Mouse (Mus musculus) C2C12 (cell line): ENCODE data around the gene Prkcq. TPM values are rescaled to one million over a fixed set of nuclear protein-coding genes. Genes with fewer than 3 reads are reported as not detected.

Experiments
- H3K27me3 ChIP-seq: one replicate; pipeline ENCODE4 v1.6.1; 2011; ENCODE audit not compliant: control insufficient read depth, insufficient read depth, insufficient read length
- H3K36me3 ChIP-seq: one replicate; pipeline ENCODE4 v1.6.1; 2011; ENCODE audit not compliant: control insufficient read depth, insufficient read depth
- H3K4me3 ChIP-seq: one replicate; pipeline ENCODE4 v1.5.1; 2011; ENCODE audit warnings: mild to moderate bottlenecking, control low read depth; ENCODE audit not compliant: poor library complexity, insufficient read depth, severe bottlenecking
- H3K79me2 ChIP-seq: one replicate; pipeline ENCODE4 v1.6.1; 2011; ENCODE audit not compliant: control insufficient read depth, insufficient read depth
- H3K79me3 ChIP-seq: one replicate; pipeline ENCODE4 v1.6.1; 2011; ENCODE audit warnings: low read depth, control low read depth
- H3ac ChIP-seq: one replicate; pipeline ENCODE3; 2011; ENCODE audit warnings: low read depth; ENCODE audit not compliant: control insufficient read depth, insufficient read length
- CEBPB ChIP-seq: IDR thresholded peaks from one replicate; pipeline ENCODE4 v1.6.1; 2011; ENCODE audit warnings: low read depth, mild to moderate bottlenecking, control low read depth, moderate library complexity
- CTCF ChIP-seq: IDR thresholded peaks from one replicate; pipeline ENCODE4 v1.5.1; 2011; ENCODE audit not compliant: control insufficient read depth, insufficient read depth, insufficient read length
- FOSL1 ChIP-seq: IDR thresholded peaks from one replicate; pipeline ENCODE4 v1.8.0; 2011; ENCODE audit warnings: mild to moderate bottlenecking, low read length; ENCODE audit not compliant: poor library complexity, insufficient read depth, severe bottlenecking
- MAX ChIP-seq: IDR thresholded peaks from one replicate; pipeline ENCODE4 v1.6.1; 2011; ENCODE audit warnings: mild to moderate bottlenecking, control low read depth
- MYOD1 ChIP-seq: IDR thresholded peaks from one replicate; pipeline ENCODE4 v1.6.1; 2011; ENCODE audit warnings: low read depth; ENCODE audit not compliant: control insufficient read depth, insufficient read length
- MYOG ChIP-seq: IDR thresholded peaks from one replicate; pipeline ENCODE4 v1.6.1; 2011; ENCODE audit not compliant: control insufficient read depth, insufficient read length; ENCODE audit errors: extremely low read depth
- USF1 ChIP-seq: IDR thresholded peaks from one replicate; pipeline ENCODE4 v1.6.1; 2011; ENCODE audit warnings: low read depth, mild to moderate bottlenecking, control low read depth, moderate library complexity
- polyA plus RNA-seq: library from polyadenylated mRNA; unstranded; fragments of >200 nt; fragmentation: generic; extraction: Trizol; gene quantifications from one replicate; pipeline ENCODE4 v1.2.1, GENCODE M21; 2012; ENCODE audit warnings: missing spikeins

The Prkcq gene
- polyA plus RNA-seq, 1 experiment = 0.05 TPM

DNA sequence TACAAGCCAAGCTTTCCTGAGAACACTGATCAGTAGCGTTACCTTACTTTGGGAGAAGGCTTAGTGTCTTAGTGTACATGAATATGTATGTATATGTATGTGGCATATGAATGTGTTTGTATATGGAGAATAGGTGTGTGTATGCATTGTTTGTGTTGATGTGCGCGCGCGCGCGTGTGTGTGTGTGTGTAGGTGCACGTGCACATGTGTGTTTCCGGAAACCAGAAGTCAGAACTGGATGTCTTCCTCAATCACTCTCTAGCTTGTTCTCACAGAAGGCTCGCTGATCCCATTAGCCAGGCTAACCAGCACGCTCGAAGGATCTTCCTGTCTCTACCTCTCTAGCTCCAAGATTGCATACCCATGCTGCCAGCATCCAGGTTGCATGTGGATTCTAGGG is 6.0 kb downstream of the Prkcq start:
- Histone ChIP-seq H3K27me3 (no peaks in the 10 kb centered on the region), H3K79me3 (no peaks in the 10 kb centered on the region), H3ac (no peak overlapping the region), H3K79me2 (no peaks in the 10 kb centered on the region), H3K4me3 (no peak overlapping the region), H3K36me3 (no peaks in the 10 kb centered on the region)
- TF ChIP-seq MAX (no peak), CTCF (no peak), FOSL1 (no peak), CEBPB (no peak), MYOG (no peak), MYOD1 (no peak), USF1 (no peak)

DNA sequence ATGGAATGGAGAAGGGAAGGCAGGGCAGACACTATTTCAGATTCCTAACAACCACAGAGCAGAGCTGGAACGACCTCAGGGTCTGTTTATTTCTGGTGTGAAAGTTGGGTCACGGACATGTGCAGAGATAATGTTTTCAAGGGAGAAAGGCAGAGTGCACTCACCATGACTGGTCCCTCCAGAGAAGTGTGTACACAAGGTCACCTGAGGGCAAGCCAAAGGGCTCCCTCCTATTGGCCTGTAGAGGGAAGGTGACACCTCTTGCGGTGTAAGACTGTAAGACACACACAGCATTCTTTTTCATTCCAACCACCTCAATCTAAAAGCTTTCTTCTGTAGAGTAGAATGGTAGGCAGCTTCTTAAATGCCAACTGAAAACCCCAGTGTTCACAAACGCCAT is 9.6 kb downstream of the Prkcq start:
- no peaks in the 10 kb centered on the region for H3K27me3 ChIP-seq
- H3K79me3 ChIP-seq = no peaks in the 10 kb centered on the region
- no peak for TF ChIP-seq MYOD1
- TF ChIP-seq MAX = no peak
- TF ChIP-seq MYOG = no peak
- no peak for TF ChIP-seq CTCF
- TF ChIP-seq CEBPB = no peak
- no peak for TF ChIP-seq FOSL1
- no peak for TF ChIP-seq USF1
- H3K36me3 ChIP-seq = no peaks in the 10 kb centered on the region
- no peak overlapping the region for H3ac ChIP-seq
- no peaks in the 10 kb centered on the region for H3K79me2 ChIP-seq
- no peak overlapping the region for H3K4me3 ChIP-seq

GRCm38 (mm10) chr2:11182096-11182495 is 10.2 kb downstream of the Prkcq start:
- Histone ChIP-seq H3K36me3 (no peaks in the 10 kb centered on the region), H3K79me2 (no peaks in the 10 kb centered on the region), H3ac (no peak overlapping the region), H3K79me3 (no peaks in the 10 kb centered on the region), H3K27me3 (no peaks in the 10 kb centered on the region), H3K4me3 (no peak overlapping the region)
- TF ChIP-seq CTCF (no peak), MYOG (no peak), MYOD1 (no peak), USF1 (no peak), MAX (no peak), FOSL1 (no peak), CEBPB (no peak)

DNA sequence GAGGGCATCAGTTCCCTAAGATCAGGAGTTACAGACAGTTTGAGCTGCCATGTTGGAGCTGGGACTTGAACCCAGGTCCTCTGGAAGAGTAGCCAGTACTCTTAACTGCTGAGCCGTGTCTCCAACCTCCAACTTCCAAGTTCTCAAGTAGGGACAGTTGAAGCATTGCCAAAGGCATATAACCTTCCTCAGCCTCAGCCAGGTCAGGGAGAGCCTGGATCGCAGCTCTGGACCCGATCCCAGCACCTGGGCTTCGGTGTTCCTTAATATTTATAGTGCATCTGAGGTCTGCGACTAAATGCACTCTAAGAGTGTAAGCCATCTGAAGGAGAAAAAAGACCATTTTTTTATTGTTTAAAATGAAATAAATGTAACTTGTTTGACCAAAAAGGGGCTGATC is 12.1 kb downstream of the Prkcq start:
- H3ac ChIP-seq = no peak overlapping the region
- H3K79me3 ChIP-seq = no peaks in the 10 kb centered on the region
- no peak overlapping the region for H3K4me3 ChIP-seq
- H3K27me3 ChIP-seq = no peaks in the 10 kb centered on the region
- no peaks in the 10 kb centered on the region for H3K36me3 ChIP-seq
- no peaks in the 10 kb centered on the region for H3K79me2 ChIP-seq
- no peak for TF ChIP-seq FOSL1
- TF ChIP-seq USF1 = no peak
- no peak for TF ChIP-seq CEBPB
- no peak for TF ChIP-seq MYOG
- TF ChIP-seq MAX = no peak
- no peak for TF ChIP-seq MYOD1
- no peak for TF ChIP-seq CTCF

- Histone ChIP-seq H3K79me3 (no peaks in the 10 kb centered on the region), H3K27me3 (peaks cover 5% of the 10 kb centered on the region), H3ac (no peak overlapping the region), H3K4me3 (no peak overlapping the region), H3K79me2 (no peaks in the 10 kb centered on the region), H3K36me3 (no peaks in the 10 kb centered on the region)
- TF ChIP-seq FOSL1 (no peak), MYOD1 (no peak), CTCF (no peak), MAX (no peak), MYOG (no peak), CEBPB (no peak), USF1 (no peak)
Observed at GRCm38 (mm10) chr2:11186586-11186985, 14.7 kb downstream of the Prkcq start.

DNA sequence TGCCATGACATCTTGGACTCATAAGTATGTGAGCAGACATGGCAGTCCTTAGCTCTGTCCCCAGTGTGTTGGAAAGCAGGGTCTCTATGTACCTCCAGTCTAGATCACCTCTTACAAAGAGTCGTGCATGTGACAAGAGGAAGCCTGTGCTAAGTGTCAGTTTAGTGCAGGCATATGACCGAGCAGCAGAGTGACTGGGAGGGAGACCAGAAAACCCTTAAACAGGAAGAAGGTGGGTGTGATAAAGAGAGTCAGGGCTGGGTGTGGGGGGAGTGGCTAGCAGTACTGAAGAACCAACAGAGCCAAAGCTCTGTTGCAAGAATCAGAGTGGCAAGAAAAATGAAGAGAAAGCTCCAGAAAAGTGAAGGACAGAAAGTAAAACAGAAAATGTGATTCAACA is 15.3 kb downstream of the Prkcq start:
- H3K27me3 ChIP-seq = peaks cover 5% of the 10 kb centered on the region
- no peaks in the 10 kb centered on the region for H3K79me2 ChIP-seq
- H3K4me3 ChIP-seq = no peak overlapping the region
- no peak for TF ChIP-seq MAX
- no peak for TF ChIP-seq USF1
- TF ChIP-seq CEBPB = no peak
- TF ChIP-seq MYOG = no peak
- TF ChIP-seq MYOD1 = no peak
- TF ChIP-seq FOSL1 = no peak
- no peak for TF ChIP-seq CTCF
- no peaks in the 10 kb centered on the region for H3K36me3 ChIP-seq
- H3ac ChIP-seq = no peak overlapping the region
- H3K79me3 ChIP-seq = no peaks in the 10 kb centered on the region
